In the genomic region with DNA sequence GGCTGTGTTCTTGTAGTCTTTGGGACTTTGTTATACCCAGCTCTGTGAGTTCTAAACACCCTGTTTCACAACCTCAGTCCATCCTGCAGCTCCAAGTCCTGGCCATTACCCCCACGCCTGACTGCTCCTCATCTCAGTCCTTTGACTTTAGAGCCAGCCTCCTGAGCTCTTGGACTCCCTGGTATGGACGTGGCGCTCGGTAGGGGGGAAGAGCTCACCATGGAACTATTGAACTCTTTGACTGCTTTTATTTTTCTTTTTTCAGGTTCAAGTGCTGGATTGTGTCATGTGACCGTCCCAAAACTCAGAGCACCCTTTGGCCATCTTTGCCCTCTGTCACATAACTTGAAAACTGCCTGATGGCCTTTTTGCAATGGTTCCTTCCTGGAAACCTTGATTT, we compare ENCODE assay signal across 18 mouse cellular contexts. TPM values are rescaled to one million over a fixed set of nuclear protein-coding genes. Genes with fewer than 3 reads are reported as not detected.
A peak's percentile ranks its signal among the peaks of the same experiment; 100 is the strongest.
DNase-seq lines count a peak whose midpoint lies in the region; ATAC-seq and TF ChIP-seq lines count a peak whose summit lies in the region.
"Had no signal": no experiment of that assay in that cellular context is flagged by ENCODE, and none has a peak within 500 bp of the region (broad histone marks: within the 10 kb centered on the region; RNA-seq: fewer than 3 reads in every experiment).

No protein-coding gene starts in this region.

- DNase-seq in kidney, adult 2 months = peak; percentile 78
- no peak for DNase-seq in kidney, postnatal 4 days
- no peak for DNase-seq in liver, postnatal 0 days
- DNase-seq in liver = no peak
- DNase-seq in kidney, postnatal 25 days = peak; percentile 47 to 83
- DNase-seq in retina, postnatal 1 day = no peak
- DNase-seq in urinary bladder, postnatal 14 days (ENCODE audit: low spot score) = no peak
- DNase-seq: adrenal gland, postnatal 10 days; cerebellum, adult 11 months; cerebellum, adult 8-10 months; cerebellum, postnatal 14 days; gastrocnemius, postnatal 10 days; heart, adult 2 months had no signal

- 0 out of 2 replicates have a peak, but pooled peaks cover 2% of the 10 kb centered on the region for H3K36me3 ChIP-seq in kidney, adult 2 months (ENCODE audit: control insufficient read depth, insufficient read depth, low read length)
- peaks cover 5% of the 10 kb centered on the region for H3K36me3 ChIP-seq in liver, postnatal 0 days (replicated peaks; ENCODE audit: insufficient read depth, low read length)

- peaks cover 17% of the 10 kb centered on the region; the same call in 1 of the 2 replicates for H3K4me1 ChIP-seq in kidney, adult 2 months (ENCODE audit: control insufficient read depth, insufficient read depth, low read length)
- no peaks in the 10 kb centered on the region for H3K4me1 ChIP-seq in liver, postnatal 0 days (ENCODE audit: insufficient read depth)
- H3K4me1 ChIP-seq: embryonic facial prominence, embryonic 12.5 days; forebrain, embryonic 15.5 days had no signal

- no peak for TF ChIP-seq CTCF in kidney, adult 2 months (conservative IDR thresholded peaks at IDR 0.05; ENCODE audit: insufficient read depth, insufficient read length, low read depth, low read length)
- TF ChIP-seq CTCF in liver, postnatal 0 days (IDR thresholded peaks at IDR 0.05; ENCODE audit: low read depth) = no peak

- no peaks in the 10 kb centered on the region for H3K9me3 ChIP-seq in liver, postnatal 0 days (ENCODE audit: low read length)
- H3K9me3 ChIP-seq: embryonic facial prominence, embryonic 12.5 days; forebrain, embryonic 15.5 days; heart, embryonic 12.5 days; hindbrain, embryonic 10.5 days had no signal

- H3K4me3 ChIP-seq in kidney, adult 2 months (ENCODE audit: insufficient read depth, low read depth, low read length) = no peak overlapping the region
- H3K4me3 ChIP-seq in liver, postnatal 0 days (ENCODE audit: low read depth, low read length) = no peak overlapping the region
- H3K4me3 ChIP-seq: embryonic facial prominence, embryonic 12.5 days; forebrain, embryonic 15.5 days; heart, adult 2 months; heart, embryonic 12.5 days; hindbrain, embryonic 10.5 days had no signal

- peak overlapping the region; percentile 54; the same call in 1 of the 2 replicates for H3K27ac ChIP-seq in kidney, adult 2 months (ENCODE audit: insufficient read depth, low read depth, low read length)
- no peak overlapping the region for H3K27ac ChIP-seq in liver, postnatal 0 days (ENCODE audit: low read depth)
- H3K27ac ChIP-seq: embryonic facial prominence, embryonic 12.5 days; forebrain, embryonic 15.5 days; heart, adult 2 months; hindbrain, embryonic 10.5 days; hindbrain, embryonic 14.5 days had no signal

- no peak for TF ChIP-seq EP300 in liver, postnatal 0 days (IDR thresholded peaks at IDR 0.05; ENCODE audit: low read depth)

- no peak overlapping the region for H3K9ac ChIP-seq in liver, postnatal 0 days (replicated peaks)
- H3K9ac ChIP-seq: embryonic facial prominence, embryonic 12.5 days; forebrain, embryonic 15.5 days; heart, embryonic 12.5 days; hindbrain, embryonic 14.5 days had no signal

- 36% methylated on average over 5 of the region's 5 CpGs for WGBS in kidney, adult 2 months
- WGBS in liver, postnatal 0 days (ENCODE audit: insufficient replicate concordance) = 65% methylated on average over 5 of the region's 5 CpGs

- no peak for TF ChIP-seq POLR2A in kidney, adult 2 months (IDR thresholded peaks at IDR 0.05; ENCODE audit: low read depth, low read length)

- H3K4me2 ChIP-seq in liver, postnatal 0 days (ENCODE audit: low read depth, low read length) = no peak overlapping the region
- H3K4me2 ChIP-seq: embryonic facial prominence, embryonic 12.5 days; forebrain, embryonic 15.5 days; heart, embryonic 12.5 days; hindbrain, embryonic 14.5 days had no signal

- H3K27me3 ChIP-seq in kidney, adult 2 months (replicated peaks; ENCODE audit: control insufficient read depth, insufficient read depth, low read length) = no peaks in the 10 kb centered on the region
- H3K27me3 ChIP-seq in liver, postnatal 0 days (ENCODE audit: insufficient read depth, low read length) = no peaks in the 10 kb centered on the region
- H3K27me3 ChIP-seq: embryonic facial prominence, embryonic 12.5 days; forebrain, embryonic 15.5 days; heart, embryonic 12.5 days had no signal

- peak; percentile 43; the same call in 1 of the 2 replicates for ATAC-seq in liver, postnatal 0 days
- ATAC-seq: forebrain, embryonic 15.5 days had no signal

RNA-seq across cellular contexts. Expression of gene Gdf11, which starts 9.5 kb away (rescaled TPM):
- polyA plus RNA-seq in kidney, adult 2 months (2012; rRNA removed) = 2.5 and 2.9 TPM in 2 replicates
- polyA plus RNA-seq in liver, postnatal 0 days (2015; fragmentation: Nextera tagmentation; extraction: Ambion mirVana) = 0.17 and 0.23 TPM in 2 replicates

RNA-seq across cellular contexts. Expression of gene Cd63, which starts 18.7 kb away (rescaled TPM):
- 713 and 847 TPM in 2 replicates for polyA plus RNA-seq in kidney, adult 2 months (2012; rRNA removed)
- 271 and 296 TPM in 2 replicates for polyA plus RNA-seq in liver, postnatal 0 days (2015; fragmentation: Nextera tagmentation; extraction: Ambion mirVana)

RNA-seq across cellular contexts. Expression of gene Rdh5, which starts 40.6 kb away (rescaled TPM):
- 38.9 and 46.0 TPM in 2 replicates for polyA plus RNA-seq in kidney, adult 2 months (2012; rRNA removed)
- polyA plus RNA-seq in liver, postnatal 0 days (2015; fragmentation: Nextera tagmentation; extraction: Ambion mirVana) = 54.5 and 63.1 TPM in 2 replicates

RNA-seq across cellular contexts. Expression of gene Bloc1s1, which starts 41.8 kb away (rescaled TPM):
- polyA plus RNA-seq in kidney, adult 2 months (2012; rRNA removed) = 339 and 365 TPM in 2 replicates
- 128 and 130 TPM in 2 replicates for polyA plus RNA-seq in liver, postnatal 0 days (2015; fragmentation: Nextera tagmentation; extraction: Ambion mirVana)

RNA-seq across cellular contexts. Expression of gene Itga7, which starts 51.6 kb away (rescaled TPM):
- polyA plus RNA-seq in kidney, adult 2 months (2012; rRNA removed) = 14.6 and 17.8 TPM in 2 replicates
- polyA plus RNA-seq in liver, postnatal 0 days (2015; fragmentation: Nextera tagmentation; extraction: Ambion mirVana) = 0.66 and 0.70 TPM in 2 replicates

Comparison
In these comparisons a context has a peak if more than half of its experiments do, and no peak if none do; other contexts are left out.
1. DNase-seq: peak in kidney, adult 2 months (single experiment) and kidney, postnatal 25 days (2 of 2); none in kidney, postnatal 4 days (0 of 2), liver, postnatal 0 days (single experiment), liver (single experiment), retina, postnatal 1 day (single experiment) and urinary bladder, postnatal 14 days (single experiment).